Mouse (Mus musculus): ENCODE results near the gene Nenf. TPM values are rescaled to one million over a fixed set of nuclear protein-coding genes. Genes with fewer than 3 reads are reported as not detected.

Nenf gene
- total RNA-seq, 1 experiment: 31.2 TPM

GRCm38 (mm10) chr1:191295784-191296183, 22.2 kb downstream of the Nenf start:
- in situ Hi-C loops (cut with MboI; ENCODE audit: low sequenced_read_pairs in 2 of 2, unreplicated experiment in 2 of 2): loop anchor here in 1 of 2 experiments (25.0 kb wide), 1 partner anchor 208 kb away; the partner anchor contains the start of gene Batf3
- H3K9ac ChIP-seq (ENCODE audit: insufficient read depth, low read depth, low read length, poor library complexity, severe bottlenecking): no peak overlapping the region
- no peaks in the 10 kb centered on the region for H3K9me3 ChIP-seq (ENCODE audit: control insufficient read depth, insufficient read depth, low read depth, low read length)
- TF ChIP-seq ZC3H11A (IDR thresholded peaks at IDR 0.05; ENCODE audit: borderline replicate concordance, low read depth, low read length): no peak
- no peak for TF ChIP-seq ZNF384 (IDR thresholded peaks at IDR 0.05; ENCODE audit: low read depth, low read length)
- TF ChIP-seq CHD2 (IDR thresholded peaks at IDR 0.05; ENCODE audit: low read depth, low read length): no peak
- TF ChIP-seq MAFK (IDR thresholded peaks at IDR 0.05; ENCODE audit: insufficient read depth, low read depth, low read length): no peak
- no peak for TF ChIP-seq HCFC1 (IDR thresholded peaks at IDR 0.05; ENCODE audit: borderline replicate concordance, insufficient read depth, low read length)
- no peaks in the 10 kb centered on the region for H3K36me3 ChIP-seq (ENCODE audit: control insufficient read depth, insufficient read depth, low read length, poor library complexity, severe bottlenecking)
- no peak for DNase-seq (ENCODE audit: low read depth, low spot score)
- H3K4me3 ChIP-seq (ENCODE audit: insufficient read depth in 1 of 2, low read depth in 1 of 2, low read length in 2 of 2, poor library complexity in 1 of 2, severe bottlenecking in 1 of 2): no peak overlapping the region
- H3K27ac ChIP-seq (ENCODE audit: insufficient read depth, low read depth, low read length, poor library complexity, severe bottlenecking): no peak overlapping the region
- no peaks in the 10 kb centered on the region for H3K4me1 ChIP-seq (ENCODE audit: control insufficient read depth in 2 of 2, insufficient read depth in 2 of 2, low read length in 2 of 2, poor library complexity in 1 of 2)

- no peak for TF ChIP-seq ZNF384 (IDR thresholded peaks at IDR 0.05; ENCODE audit: low read depth, low read length)
- DNase-seq (ENCODE audit: low read depth, low spot score): no peak
- Histone ChIP-seq H3K36me3 (ENCODE audit: control insufficient read depth, insufficient read depth, low read length, poor library complexity, severe bottlenecking) (no peaks in the 10 kb centered on the region), H3K27ac (ENCODE audit: insufficient read depth, low read depth, low read length, poor library complexity, severe bottlenecking) (no peak overlapping the region), H3K9me3 (ENCODE audit: control insufficient read depth, insufficient read depth, low read depth, low read length) (no peaks in the 10 kb centered on the region), H3K4me1 (ENCODE audit: control insufficient read depth in 2 of 2, insufficient read depth in 2 of 2, low read length in 2 of 2, poor library complexity in 1 of 2) (no peaks in the 10 kb centered on the region), H3K4me3 (ENCODE audit: insufficient read depth in 1 of 2, low read depth in 1 of 2, low read length in 2 of 2, poor library complexity in 1 of 2, severe bottlenecking in 1 of 2) (no peak overlapping the region), H3K9ac (ENCODE audit: insufficient read depth, low read depth, low read length, poor library complexity, severe bottlenecking) (no peak overlapping the region)
- in situ Hi-C loops (cut with MboI; ENCODE audit: low sequenced_read_pairs in 2 of 2, unreplicated experiment in 2 of 2): loop anchor here in 1 of 2 experiments (25.0 kb wide), 1 partner anchor 207 kb away; the partner anchor contains the start of gene Batf3
These were observed 23.8 kb downstream of the Nenf start for GRCm38 (mm10) chr1:191293996-191294795.

GRCm38 (mm10) chr1:191293051-191293450, 24.9 kb downstream of the Nenf start:
- DNase-seq (ENCODE audit: low read depth, low spot score): no peak
- no peak overlapping the region for H3K27ac ChIP-seq (ENCODE audit: insufficient read depth, low read depth, low read length, poor library complexity, severe bottlenecking)
- H3K36me3 ChIP-seq (ENCODE audit: control insufficient read depth, insufficient read depth, low read length, poor library complexity, severe bottlenecking): no peaks in the 10 kb centered on the region
- H3K4me1 ChIP-seq (ENCODE audit: control insufficient read depth in 2 of 2, insufficient read depth in 2 of 2, low read length in 2 of 2, poor library complexity in 1 of 2): no peaks in the 10 kb centered on the region
- no peak overlapping the region for H3K9ac ChIP-seq (ENCODE audit: insufficient read depth, low read depth, low read length, poor library complexity, severe bottlenecking)
- in situ Hi-C loops (cut with MboI; ENCODE audit: low sequenced_read_pairs in 2 of 2, unreplicated experiment in 2 of 2): loop anchor here in 1 of 2 experiments (25.0 kb wide), 1 partner anchor 206 kb away; the partner anchor contains the start of gene Batf3
- TF ChIP-seq ZNF384 (IDR thresholded peaks at IDR 0.05; ENCODE audit: low read depth, low read length) (no peak), MAFK (IDR thresholded peaks at IDR 0.05; ENCODE audit: insufficient read depth, low read depth, low read length) (no peak), HCFC1 (IDR thresholded peaks at IDR 0.05; ENCODE audit: borderline replicate concordance, insufficient read depth, low read length) (no peak), ZC3H11A (IDR thresholded peaks at IDR 0.05; ENCODE audit: borderline replicate concordance, low read depth, low read length) (no peak), CHD2 (IDR thresholded peaks at IDR 0.05; ENCODE audit: low read depth, low read length) (no peak)
- H3K4me3 ChIP-seq (ENCODE audit: insufficient read depth in 1 of 2, low read depth in 1 of 2, low read length in 2 of 2, poor library complexity in 1 of 2, severe bottlenecking in 1 of 2): no peak overlapping the region
- no peaks in the 10 kb centered on the region for H3K9me3 ChIP-seq (ENCODE audit: control insufficient read depth, insufficient read depth, low read depth, low read length)

- in situ Hi-C loops (cut with MboI; ENCODE audit: low sequenced_read_pairs in 2 of 2, unreplicated experiment in 2 of 2): loop anchor here in 1 of 2 experiments (25.0 kb wide), 1 partner anchor 205 kb away; the partner anchor contains the start of gene Batf3
- H3K9ac ChIP-seq (ENCODE audit: insufficient read depth, low read depth, low read length, poor library complexity, severe bottlenecking): no peak overlapping the region
- TF ChIP-seq HCFC1 (IDR thresholded peaks at IDR 0.05; ENCODE audit: borderline replicate concordance, insufficient read depth, low read length): no peak
- TF ChIP-seq MAFK (IDR thresholded peaks at IDR 0.05; ENCODE audit: insufficient read depth, low read depth, low read length): no peak
- no peak for TF ChIP-seq CHD2 (IDR thresholded peaks at IDR 0.05; ENCODE audit: low read depth, low read length)
- no peak for TF ChIP-seq ZC3H11A (IDR thresholded peaks at IDR 0.05; ENCODE audit: borderline replicate concordance, low read depth, low read length)
- no peak for TF ChIP-seq ZNF384 (IDR thresholded peaks at IDR 0.05; ENCODE audit: low read depth, low read length)
- no peak overlapping the region for H3K4me3 ChIP-seq (ENCODE audit: insufficient read depth in 1 of 2, low read depth in 1 of 2, low read length in 2 of 2, poor library complexity in 1 of 2, severe bottlenecking in 1 of 2)
- H3K9me3 ChIP-seq (ENCODE audit: control insufficient read depth, insufficient read depth, low read depth, low read length): no peaks in the 10 kb centered on the region
- no peaks in the 10 kb centered on the region for H3K4me1 ChIP-seq (ENCODE audit: control insufficient read depth in 2 of 2, insufficient read depth in 2 of 2, low read length in 2 of 2, poor library complexity in 1 of 2)
- no peak overlapping the region for H3K27ac ChIP-seq (ENCODE audit: insufficient read depth, low read depth, low read length, poor library complexity, severe bottlenecking)
- no peaks in the 10 kb centered on the region for H3K36me3 ChIP-seq (ENCODE audit: control insufficient read depth, insufficient read depth, low read length, poor library complexity, severe bottlenecking)
- DNase-seq (ENCODE audit: low read depth, low spot score): no peak
These were observed 25.6 kb downstream of the Nenf start for GRCm38 (mm10) chr1:191292348-191292747.

Data from ES-E14 (cell line).